19 mouse cellular contexts compared by ENCODE assay signal in genomic region chr11:102374108-102374725, GRCm38 (mm10). TPM values are rescaled to one million over a fixed set of nuclear protein-coding genes. Genes with fewer than 3 reads are reported as not detected.
DNase-seq lines count a peak whose midpoint lies in the region; ATAC-seq lines count a peak whose summit lies in the region.
"Had no signal": no experiment of that assay in that cellular context is flagged by ENCODE, and none has a peak within 500 bp of the region (broad histone marks: within the 10 kb centered on the region; RNA-seq: fewer than 3 reads in every experiment).

No protein-coding gene starts in this region.

- ATAC-seq in embryonic facial prominence, embryonic 12.5 days (ENCODE audit: insufficient number of reproducible peaks, insufficient read depth, low FRiP score, low TSS enrichment) = no peak
- ATAC-seq in limb, embryonic 12.5 days (ENCODE audit: insufficient number of reproducible peaks, insufficient read depth, low FRiP score, low TSS enrichment, low read depth) = no peak
- peak; percentile 8; the same call in 1 of the 2 replicates for ATAC-seq in liver, embryonic 13.5 days (ENCODE audit: low read depth)
- ATAC-seq: forebrain, embryonic 13.5 days; hindbrain, postnatal 0 days; intestine, postnatal 0 days; midbrain, embryonic 15.5 days had no signal

- H3K27me3 ChIP-seq in embryonic facial prominence, embryonic 12.5 days = peaks cover 19% of the 10 kb centered on the region
- peaks cover 48% of the 10 kb centered on the region for H3K27me3 ChIP-seq in embryonic facial prominence, embryonic 10.5 days (replicated peaks; ENCODE audit: low read depth, poor library complexity, severe bottlenecking)
- peaks cover 41% of the 10 kb centered on the region for H3K27me3 ChIP-seq in limb, embryonic 12.5 days
- H3K27me3 ChIP-seq in limb, embryonic 10.5 days (ENCODE audit: low read depth, poor library complexity, severe bottlenecking) = peaks cover 47% of the 10 kb centered on the region
- peaks cover 28% of the 10 kb centered on the region for H3K27me3 ChIP-seq in liver, embryonic 13.5 days
- H3K27me3 ChIP-seq: forebrain, embryonic 13.5 days; midbrain, embryonic 15.5 days had no signal

- H3K4me2 ChIP-seq in embryonic facial prominence, embryonic 12.5 days (replicated peaks) = no peak overlapping the region
- H3K4me2 ChIP-seq in limb, embryonic 12.5 days = no peak overlapping the region
- H3K4me2 ChIP-seq in liver, embryonic 13.5 days = peak overlapping the region; percentile 79
- H3K4me2 ChIP-seq: forebrain, embryonic 13.5 days; midbrain, embryonic 15.5 days; neural tube, embryonic 13.5 days had no signal

- peaks cover 16% of the 10 kb centered on the region for H3K4me1 ChIP-seq in embryonic facial prominence, embryonic 12.5 days
- H3K4me1 ChIP-seq in embryonic facial prominence, embryonic 10.5 days = peaks cover 19% of the 10 kb centered on the region
- peaks cover 19% of the 10 kb centered on the region for H3K4me1 ChIP-seq in limb, embryonic 12.5 days (replicated peaks)
- H3K4me1 ChIP-seq in limb, embryonic 10.5 days = peaks cover 19% of the 10 kb centered on the region
- H3K4me1 ChIP-seq in liver, embryonic 13.5 days (replicated peaks) = peaks cover 87% of the 10 kb centered on the region

- WGBS in embryonic facial prominence, embryonic 12.5 days = 80% methylated on average over 7 of the region's 7 CpGs
- WGBS in embryonic facial prominence, embryonic 10.5 days = 76% methylated on average over 7 of the region's 7 CpGs
- WGBS in limb, embryonic 12.5 days = 76% methylated on average over 7 of the region's 7 CpGs
- 82% methylated on average over 7 of the region's 7 CpGs for WGBS in limb, embryonic 10.5 days
- 61% methylated on average over 7 of the region's 7 CpGs for WGBS in liver, embryonic 13.5 days (ENCODE audit: insufficient replicate concordance)

- 0 out of 2 replicates have a peak overlapping the region, but pooled peaks have one; percentile 9 for H3K27ac ChIP-seq in embryonic facial prominence, embryonic 12.5 days
- no peak overlapping the region for H3K27ac ChIP-seq in embryonic facial prominence, embryonic 10.5 days (replicated peaks)
- 0 out of 2 replicates have a peak overlapping the region, but pooled peaks have one; percentile 9 for H3K27ac ChIP-seq in limb, embryonic 12.5 days
- H3K27ac ChIP-seq in limb, embryonic 10.5 days = no peak overlapping the region
- H3K27ac ChIP-seq in liver, embryonic 13.5 days = peak overlapping the region; percentile 100
- H3K27ac ChIP-seq: forebrain, embryonic 13.5 days; hindbrain, postnatal 0 days; macrophage; midbrain, embryonic 15.5 days; neural tube, embryonic 13.5 days had no signal

- no peak for DNase-seq in embryonic facial prominence, embryonic 10.5 days (ENCODE audit: low spot score)
- no peak for DNase-seq in limb, embryonic 10.5 days (ENCODE audit: low spot score)
- no peak for DNase-seq in liver, embryonic 13.5 days
- DNase-seq in spleen, postnatal 4 days (ENCODE audit: low spot score in 2 of 2) = peak; percentile 48 to 75
- no peak for DNase-seq in kidney, adult 8-10 months
- DNase-seq in kidney, adult 11 months = no peak
- DNase-seq: adrenal gland, postnatal 14 days; cerebellum, adult 9-10 months; gastrocnemius, postnatal 10 days; kidney, postnatal 4 days; right cerebral cortex, postnatal 4 days had no signal

- H3K36me3 ChIP-seq in embryonic facial prominence, embryonic 12.5 days = no peaks in the 10 kb centered on the region
- no peaks in the 10 kb centered on the region for H3K36me3 ChIP-seq in embryonic facial prominence, embryonic 10.5 days (replicated peaks)
- no peaks in the 10 kb centered on the region for H3K36me3 ChIP-seq in limb, embryonic 12.5 days
- H3K36me3 ChIP-seq in limb, embryonic 10.5 days = no peaks in the 10 kb centered on the region
- 0 out of 2 replicates have a peak, but pooled peaks cover 2% of the 10 kb centered on the region for H3K36me3 ChIP-seq in liver, embryonic 13.5 days
- H3K36me3 ChIP-seq: midbrain, embryonic 15.5 days; neural tube, embryonic 13.5 days had no signal

- no peak overlapping the region for H3K4me3 ChIP-seq in embryonic facial prominence, embryonic 12.5 days
- H3K4me3 ChIP-seq in embryonic facial prominence, embryonic 10.5 days = no peak overlapping the region
- no peak overlapping the region for H3K4me3 ChIP-seq in limb, embryonic 12.5 days (replicated peaks)
- H3K4me3 ChIP-seq in limb, embryonic 10.5 days = no peak overlapping the region
- peak overlapping the region; percentile 47 for H3K4me3 ChIP-seq in liver, embryonic 13.5 days (replicated peaks)
- H3K4me3 ChIP-seq: forebrain, embryonic 13.5 days; midbrain, embryonic 15.5 days; neural tube, embryonic 13.5 days had no signal

- H3K9me3 ChIP-seq in embryonic facial prominence, embryonic 12.5 days = no peaks in the 10 kb centered on the region
- H3K9me3 ChIP-seq in embryonic facial prominence, embryonic 10.5 days = peaks cover 7% of the 10 kb centered on the region; the same call in 1 of the 2 replicates
- 0 out of 2 replicates have a peak, but pooled peaks cover 4% of the 10 kb centered on the region for H3K9me3 ChIP-seq in limb, embryonic 12.5 days
- H3K9me3 ChIP-seq in limb, embryonic 10.5 days (replicated peaks) = no peaks in the 10 kb centered on the region
- H3K9me3 ChIP-seq in liver, embryonic 13.5 days (replicated peaks) = peaks cover 7% of the 10 kb centered on the region
- H3K9me3 ChIP-seq: midbrain, embryonic 15.5 days had no signal

- no peak overlapping the region for H3K9ac ChIP-seq in embryonic facial prominence, embryonic 12.5 days
- no peak overlapping the region for H3K9ac ChIP-seq in limb, embryonic 12.5 days (replicated peaks)
- peak overlapping the region; percentile 91 for H3K9ac ChIP-seq in liver, embryonic 13.5 days
- H3K9ac ChIP-seq: forebrain, embryonic 13.5 days; midbrain, embryonic 15.5 days; neural tube, embryonic 13.5 days had no signal

RNA-seq across cellular contexts. Expression of gene Slc4a1, which starts 8.2 kb away (rescaled TPM):
- 24.5 and 26.4 TPM in 2 replicates for polyA plus RNA-seq in embryonic facial prominence, embryonic 12.5 days (2016; fragmentation: Nextera tagmentation; extraction: Ambion mirVana)
- polyA plus RNA-seq in embryonic facial prominence, embryonic 10.5 days (2016; fragmentation: Nextera tagmentation; extraction: Ambion mirVana) = 29.7 and 33.8 TPM in 2 replicates
- 22.6 and 25.0 TPM in 2 replicates for polyA plus RNA-seq in limb, embryonic 12.5 days (2016; fragmentation: Nextera tagmentation; extraction: Ambion mirVana)
- 34.5 and 37.2 TPM in 2 replicates for polyA plus RNA-seq in limb, embryonic 10.5 days (2016; fragmentation: Nextera tagmentation; extraction: Ambion mirVana)
- 734 and 914 TPM in 2 replicates for polyA plus RNA-seq in liver, embryonic 13.5 days (2015; fragmentation: Nextera tagmentation; extraction: Ambion mirVana)
- polyA plus RNA-seq: macrophage had no signal

RNA-seq across cellular contexts. Expression of gene Rundc3a, which starts 19.0 kb away (rescaled TPM):
- 15.9 and 20.4 TPM in 2 replicates for polyA plus RNA-seq in embryonic facial prominence, embryonic 12.5 days (2016; fragmentation: Nextera tagmentation; extraction: Ambion mirVana)
- polyA plus RNA-seq in embryonic facial prominence, embryonic 10.5 days (2016; fragmentation: Nextera tagmentation; extraction: Ambion mirVana) = 10.0 and 11.9 TPM in 2 replicates
- polyA plus RNA-seq in limb, embryonic 12.5 days (2016; fragmentation: Nextera tagmentation; extraction: Ambion mirVana) = 1.7 and 2.3 TPM in 2 replicates
- 1.2 and 1.3 TPM in 2 replicates for polyA plus RNA-seq in limb, embryonic 10.5 days (2016; fragmentation: Nextera tagmentation; extraction: Ambion mirVana)
- polyA plus RNA-seq in liver, embryonic 13.5 days (2015; fragmentation: Nextera tagmentation; extraction: Ambion mirVana) = 1.5 and 1.7 TPM in 2 replicates

RNA-seq across cellular contexts. Expression of gene Slc25a39, which starts 33.5 kb away (rescaled TPM):
- polyA plus RNA-seq in embryonic facial prominence, embryonic 12.5 days (2016; fragmentation: Nextera tagmentation; extraction: Ambion mirVana) = 188 and 189 TPM in 2 replicates
- polyA plus RNA-seq in embryonic facial prominence, embryonic 10.5 days (2016; fragmentation: Nextera tagmentation; extraction: Ambion mirVana) = 229 and 241 TPM in 2 replicates
- 164 and 174 TPM in 2 replicates for polyA plus RNA-seq in limb, embryonic 12.5 days (2016; fragmentation: Nextera tagmentation; extraction: Ambion mirVana)
- polyA plus RNA-seq in limb, embryonic 10.5 days (2016; fragmentation: Nextera tagmentation; extraction: Ambion mirVana) = 209 and 242 TPM in 2 replicates
- 388 and 390 TPM in 2 replicates for polyA plus RNA-seq in liver, embryonic 13.5 days (2015; fragmentation: Nextera tagmentation; extraction: Ambion mirVana)

RNA-seq across cellular contexts. Expression of gene Ubtf, which starts 54.7 kb away (rescaled TPM):
- 103 and 114 TPM in 2 replicates for polyA plus RNA-seq in embryonic facial prominence, embryonic 12.5 days (2016; fragmentation: Nextera tagmentation; extraction: Ambion mirVana)
- polyA plus RNA-seq in embryonic facial prominence, embryonic 10.5 days (2016; fragmentation: Nextera tagmentation; extraction: Ambion mirVana) = 94.2 and 96.3 TPM in 2 replicates
- polyA plus RNA-seq in limb, embryonic 12.5 days (2016; fragmentation: Nextera tagmentation; extraction: Ambion mirVana) = 101 TPM in 2 replicates
- 102 and 108 TPM in 2 replicates for polyA plus RNA-seq in limb, embryonic 10.5 days (2016; fragmentation: Nextera tagmentation; extraction: Ambion mirVana)
- 70.0 and 81.5 TPM in 2 replicates for polyA plus RNA-seq in liver, embryonic 13.5 days (2015; fragmentation: Nextera tagmentation; extraction: Ambion mirVana)

RNA-seq across cellular contexts. Expression of gene Grn, which starts 55.9 kb away (rescaled TPM):
- polyA plus RNA-seq in embryonic facial prominence, embryonic 12.5 days (2016; fragmentation: Nextera tagmentation; extraction: Ambion mirVana) = 116 and 126 TPM in 2 replicates
- polyA plus RNA-seq in embryonic facial prominence, embryonic 10.5 days (2016; fragmentation: Nextera tagmentation; extraction: Ambion mirVana) = 79.4 and 87.3 TPM in 2 replicates
- 101 and 106 TPM in 2 replicates for polyA plus RNA-seq in limb, embryonic 12.5 days (2016; fragmentation: Nextera tagmentation; extraction: Ambion mirVana)
- polyA plus RNA-seq in limb, embryonic 10.5 days (2016; fragmentation: Nextera tagmentation; extraction: Ambion mirVana) = 78.5 and 93.2 TPM in 2 replicates
- 59.5 and 63.3 TPM in 2 replicates for polyA plus RNA-seq in liver, embryonic 13.5 days (2015; fragmentation: Nextera tagmentation; extraction: Ambion mirVana)

Comparison
In these comparisons a context has a peak if more than half of its experiments do, and no peak if none do; other contexts are left out.
1. H3K27ac ChIP-seq: peak in embryonic facial prominence, embryonic 12.5 days (single experiment), limb, embryonic 12.5 days (single experiment) and liver, embryonic 13.5 days (single experiment); none in embryonic facial prominence, embryonic 10.5 days (single experiment) and limb, embryonic 10.5 days (single experiment).
2. DNase-seq: peak in spleen, postnatal 4 days (2 of 2); none in embryonic facial prominence, embryonic 10.5 days (single experiment), limb, embryonic 10.5 days (single experiment), liver, embryonic 13.5 days (single experiment), kidney, adult 8-10 months (0 of 2) and kidney, adult 11 months (single experiment).
3. RNA of gene Slc4a1, which starts 8.2 kb away (polyA plus RNA-seq): 734 to 914 TPM in liver, embryonic 13.5 days; 34.5 to 37.2 TPM in limb, embryonic 10.5 days, 29.7 to 33.8 TPM in embryonic facial prominence, embryonic 10.5 days, 24.5 to 26.4 TPM in embryonic facial prominence, embryonic 12.5 days and 22.6 to 25.0 TPM in limb, embryonic 12.5 days; every median in the first group is over 10 times any median in the second.